Mouse (Mus musculus) small intestine, adult 2 months (tissue): ENCODE measurements around the gene Pex19.

Experiments used
- CTCF ChIP-seq: fragments of 200-500 bp; IDR thresholded peaks from 2 replicates; pipeline ENCODE4 v1.5.1; 2012; ENCODE audit warnings: low read depth, mild to moderate bottlenecking, control low read depth, inconsistent platforms, low read length, moderate library complexity, mixed read lengths; ENCODE audit not compliant: insufficient replicate concordance, insufficient read length; ENCODE audit errors: extremely low read depth
- POLR2A ChIP-seq: fragments of 200-500 bp; IDR thresholded peaks from 2 replicates; pipeline ENCODE4 v1.6.1; 2012; ENCODE audit warnings: low read depth, mild to moderate bottlenecking, control low read depth, inconsistent platforms, low read length, moderate library complexity

DNA sequence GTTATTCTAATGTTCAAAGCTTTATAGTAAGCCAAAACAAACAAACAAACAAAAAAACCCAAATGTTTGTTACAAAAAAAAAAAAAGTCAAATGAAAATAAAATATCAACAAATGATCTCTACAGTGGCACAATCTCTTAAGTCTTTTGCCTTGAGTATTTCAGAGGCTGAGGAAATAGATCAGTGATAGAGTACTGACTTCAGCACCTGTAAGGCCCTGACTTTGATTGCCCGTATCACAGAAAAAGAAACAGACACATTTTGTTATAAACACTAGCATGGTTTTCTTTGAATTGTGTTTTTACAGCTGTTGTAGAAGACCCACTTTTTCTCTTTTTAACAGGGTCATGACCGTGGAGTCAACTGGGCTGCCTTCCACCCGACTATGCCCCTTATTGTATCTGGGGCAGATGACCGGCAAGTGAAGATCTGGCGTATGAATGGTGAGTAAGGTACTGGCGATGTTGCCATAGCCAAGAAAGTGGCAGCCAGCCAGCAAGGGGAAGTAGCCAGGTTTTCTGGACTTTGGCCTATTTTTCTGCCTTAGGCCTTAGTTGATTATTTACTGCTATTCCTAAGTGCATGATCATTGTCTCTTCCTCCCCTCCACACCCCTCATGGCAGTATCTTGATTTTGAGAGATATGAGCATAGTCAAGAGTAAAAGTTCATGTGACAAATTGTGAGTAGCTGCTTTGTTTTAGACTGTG is 27.1 kb upstream of the Pex19 start:
- TF ChIP-seq POLR2A (no peak), CTCF (no peak)
